Mouse (Mus musculus): ENCODE measurements at regions not wholly inside any gene's neighbourhood (a gene's known extent, or its start where the extent isn't known, plus 50 kb on each side); places are given as distances from the start of the nearest gene placed in this dataset.
"Not testable (repeated sequence)": the region's sequence is repeated elsewhere in the genome, so short reads cannot be mapped to it uniquely, and the experiment has no call there.

- peaks cover 5% of the 10 kb centered on the region; the same call in 1 of the 2 replicates for H3K9me3 ChIP-seq (replicated peaks; ENCODE audit: control insufficient read depth, insufficient read depth, low read length, poor library complexity, severe bottlenecking)
- H3K4me3 ChIP-seq (ENCODE audit: low read depth, low read length), result 0 out of 2 replicates have a peak overlapping the region, but pooled peaks have one; percentile 35
These were observed 112.7 kb downstream of the Akr1d1 start for GRCm38 (mm10) chr6:37642701-37643121.

GRCm38 (mm10) chr6:37643176-37643575 lies 113.2 kb downstream of the Akr1d1 start:
- H3K4me1 ChIP-seq (ENCODE audit: control insufficient read depth, insufficient read depth, low read length), result no peaks in the 10 kb centered on the region
- H3K4me3 ChIP-seq (ENCODE audit: low read depth, low read length), result no peak overlapping the region
- H3K27ac ChIP-seq (ENCODE audit: insufficient read depth, low read length), result no peak overlapping the region
- peaks cover 5% of the 10 kb centered on the region; the same call in 1 of the 2 replicates for H3K9me3 ChIP-seq (replicated peaks; ENCODE audit: control insufficient read depth, insufficient read depth, low read length, poor library complexity, severe bottlenecking)
- no peaks in the 10 kb centered on the region for H3K27me3 ChIP-seq (ENCODE audit: control insufficient read depth, insufficient read depth, low read length, poor library complexity, severe bottlenecking)
- H3K36me3 ChIP-seq (ENCODE audit: control insufficient read depth, insufficient read depth, low read length, poor library complexity, severe bottlenecking), result no peaks in the 10 kb centered on the region
- no peak for TF ChIP-seq CTCF (IDR thresholded peaks at IDR 0.05; ENCODE audit: low read depth, low read length)
- TF ChIP-seq POLR2A (IDR thresholded peaks at IDR 0.05; ENCODE audit: insufficient read depth, low read length), result no peak
- no peak for TF ChIP-seq EP300 (IDR thresholded peaks at IDR 0.05; ENCODE audit: insufficient read depth, low read depth, low read length)
- H3K9ac ChIP-seq (ENCODE audit: low read depth, poor library complexity, severe bottlenecking), result no peak overlapping the region

More at GRCm38 (mm10) chr6:37642701-37643121, 112.7 kb downstream of the Akr1d1 start:
- TF ChIP-seq CTCF (IDR thresholded peaks at IDR 0.05; ENCODE audit: low read depth, low read length) (no peak), POLR2A (IDR thresholded peaks at IDR 0.05; ENCODE audit: insufficient read depth, low read length) (no peak), EP300 (IDR thresholded peaks at IDR 0.05; ENCODE audit: insufficient read depth, low read depth, low read length) (no peak)
- Histone ChIP-seq H3K27ac (ENCODE audit: insufficient read depth, low read length) (peak overlapping the region; percentile 75), H3K4me1 (ENCODE audit: control insufficient read depth, insufficient read depth, low read length) (no peaks in the 10 kb centered on the region), H3K36me3 (ENCODE audit: control insufficient read depth, insufficient read depth, low read length, poor library complexity, severe bottlenecking) (no peaks in the 10 kb centered on the region), H3K9ac (ENCODE audit: low read depth, poor library complexity, severe bottlenecking) (no peak overlapping the region), H3K27me3 (ENCODE audit: control insufficient read depth, insufficient read depth, low read length, poor library complexity, severe bottlenecking) (no peaks in the 10 kb centered on the region)

- H3K4me3 ChIP-seq (ENCODE audit: low read depth, low read length), result no peak overlapping the region
- H3K4me1 ChIP-seq (ENCODE audit: control insufficient read depth, insufficient read depth, low read length), result no peaks in the 10 kb centered on the region
- no peak overlapping the region for H3K9ac ChIP-seq (ENCODE audit: low read depth, poor library complexity, severe bottlenecking)
- H3K9me3 ChIP-seq (replicated peaks; ENCODE audit: control insufficient read depth, insufficient read depth, low read length, poor library complexity, severe bottlenecking), result peaks cover 5% of the 10 kb centered on the region; the same call in 1 of the 2 replicates
- no peaks in the 10 kb centered on the region for H3K36me3 ChIP-seq (ENCODE audit: control insufficient read depth, insufficient read depth, low read length, poor library complexity, severe bottlenecking)
- H3K27ac ChIP-seq (ENCODE audit: insufficient read depth, low read length), result no peak overlapping the region
- TF ChIP-seq CTCF (IDR thresholded peaks at IDR 0.05; ENCODE audit: low read depth, low read length), result no peak
- no peak for TF ChIP-seq EP300 (IDR thresholded peaks at IDR 0.05; ENCODE audit: insufficient read depth, low read depth, low read length)
- TF ChIP-seq POLR2A (IDR thresholded peaks at IDR 0.05; ENCODE audit: insufficient read depth, low read length), result no peak
- H3K27me3 ChIP-seq (ENCODE audit: control insufficient read depth, insufficient read depth, low read length, poor library complexity, severe bottlenecking), result no peaks in the 10 kb centered on the region
These were observed 113.7 kb downstream of the Akr1d1 start for GRCm38 (mm10) chr6:37643718-37644117.

- H3K4me1 ChIP-seq (ENCODE audit: control insufficient read depth, insufficient read depth, low read length), result no peaks in the 10 kb centered on the region
- TF ChIP-seq POLR2A (IDR thresholded peaks at IDR 0.05; ENCODE audit: insufficient read depth, low read length), result no peak
- no peak for TF ChIP-seq EP300 (IDR thresholded peaks at IDR 0.05; ENCODE audit: insufficient read depth, low read depth, low read length)
- TF ChIP-seq CTCF (IDR thresholded peaks at IDR 0.05; ENCODE audit: low read depth, low read length), result no peak
These were observed 115.6 kb downstream of the Akr1d1 start for GRCm38 (mm10) chr6:37645551-37645950.

GRCm38 (mm10) chr6:37657300-37657699 lies 127.3 kb downstream of the Akr1d1 start:
- H3K27me3 ChIP-seq (ENCODE audit: control insufficient read depth, insufficient read depth, low read length, poor library complexity, severe bottlenecking); H3K9ac ChIP-seq (ENCODE audit: low read depth, poor library complexity, severe bottlenecking); H3K4me1 ChIP-seq (ENCODE audit: control insufficient read depth, insufficient read depth, low read length); H3K4me3 ChIP-seq (ENCODE audit: low read depth, low read length); H3K9me3 ChIP-seq (replicated peaks; ENCODE audit: control insufficient read depth, insufficient read depth, low read length, poor library complexity, severe bottlenecking); H3K36me3 ChIP-seq (ENCODE audit: control insufficient read depth, insufficient read depth, low read length, poor library complexity, severe bottlenecking): not testable (repeated sequence)
- peak overlapping the region; percentile 25 for H3K27ac ChIP-seq (ENCODE audit: insufficient read depth, low read length)

More at GRCm38 (mm10) chr6:37645551-37645950, 115.6 kb downstream of the Akr1d1 start:
- no peaks in the 10 kb centered on the region for H3K27me3 ChIP-seq (ENCODE audit: control insufficient read depth, insufficient read depth, low read length, poor library complexity, severe bottlenecking)
- no peaks in the 10 kb centered on the region for H3K36me3 ChIP-seq (ENCODE audit: control insufficient read depth, insufficient read depth, low read length, poor library complexity, severe bottlenecking)
- peaks cover 5% of the 10 kb centered on the region; the same call in 1 of the 2 replicates for H3K9me3 ChIP-seq (replicated peaks; ENCODE audit: control insufficient read depth, insufficient read depth, low read length, poor library complexity, severe bottlenecking)
- H3K27ac ChIP-seq (ENCODE audit: insufficient read depth, low read length), result no peak overlapping the region
- no peak overlapping the region for H3K4me3 ChIP-seq (ENCODE audit: low read depth, low read length)
- H3K9ac ChIP-seq (ENCODE audit: low read depth, poor library complexity, severe bottlenecking), result no peak overlapping the region

- H3K9me3 ChIP-seq (replicated peaks; ENCODE audit: control insufficient read depth, insufficient read depth, low read length, poor library complexity, severe bottlenecking), result no peaks in the 10 kb centered on the region
These were observed 128.2 kb downstream of the Akr1d1 start for GRCm38 (mm10) chr6:37658021-37658650.

More at GRCm38 (mm10) chr6:37658021-37658650, 128.2 kb downstream of the Akr1d1 start:
- peaks cover 7% of the 10 kb centered on the region for H3K4me1 ChIP-seq (ENCODE audit: control insufficient read depth, insufficient read depth, low read length)
- no peak overlapping the region for H3K4me3 ChIP-seq (ENCODE audit: low read depth, low read length)
- peak overlapping the region; percentile 93 for H3K27ac ChIP-seq (ENCODE audit: insufficient read depth, low read length)
- H3K27me3 ChIP-seq (ENCODE audit: control insufficient read depth, insufficient read depth, low read length, poor library complexity, severe bottlenecking), result no peaks in the 10 kb centered on the region
- H3K9ac ChIP-seq (ENCODE audit: low read depth, poor library complexity, severe bottlenecking), result no peak overlapping the region
- 0 out of 2 replicates have a peak, but pooled peaks have one; percentile 66 for TF ChIP-seq EP300 (IDR thresholded peaks at IDR 0.05; ENCODE audit: insufficient read depth, low read depth, low read length)
- TF ChIP-seq POLR2A (IDR thresholded peaks at IDR 0.05; ENCODE audit: insufficient read depth, low read length), result no peak
- no peaks in the 10 kb centered on the region for H3K36me3 ChIP-seq (ENCODE audit: control insufficient read depth, insufficient read depth, low read length, poor library complexity, severe bottlenecking)
